Mouse (Mus musculus) kidney, adult 2 months (tissue): ENCODE measurements around the gene Timp3.

Source experiments
- CTCF ChIP-seq: fragments of 200-500 bp; conservative IDR thresholded peaks from 2 replicates; pipeline ENCODE4 v1.5.1; 2011; ENCODE audit warnings: low read depth, mild to moderate bottlenecking, control low read depth, low read length, moderate library complexity, mixed read lengths; ENCODE audit not compliant: insufficient read depth, insufficient read length
- POLR2A ChIP-seq: fragments of 200-500 bp; IDR thresholded peaks from one replicate; pipeline ENCODE4 v1.6.1; 2011; ENCODE audit warnings: low read depth, low read length, control low read depth

DNA sequence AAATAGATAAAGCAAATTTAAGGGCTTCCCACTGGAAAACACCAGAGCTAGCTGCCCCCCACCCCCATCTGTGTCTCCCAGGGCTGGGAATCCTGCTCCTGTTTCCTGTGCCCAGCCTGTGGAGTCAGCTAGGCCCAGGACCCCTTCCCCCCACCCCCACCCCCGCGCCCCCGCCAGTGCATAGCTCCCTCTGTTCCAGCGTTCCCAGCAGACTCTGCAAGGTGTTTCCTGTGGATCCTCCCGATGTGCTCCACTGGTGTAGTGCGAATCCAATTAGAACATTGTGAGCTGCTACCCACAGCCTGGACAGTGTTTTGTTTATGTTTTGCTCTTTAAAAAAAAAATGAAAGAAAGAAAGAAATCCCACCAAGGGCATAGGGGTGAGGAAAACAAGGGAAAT is 25.1 kb downstream of the Timp3 start:
- TF ChIP-seq CTCF (no peak), POLR2A (no peak)
